Mouse (Mus musculus) lung, embryonic 16.5 days (tissue): ENCODE data around the gene Ces2a. TPM values are rescaled to one million over a fixed set of nuclear protein-coding genes. Genes with fewer than 3 reads are reported as not detected.

ENCODE experiments used
- ATAC-seq: fragments of 200-750 bp; cut with Nextera tagmentation; 2 replicates; pipeline ENCODE4 v1.8.0; 2017; ENCODE audit warnings: low read depth, mild to moderate bottlenecking, moderate library complexity
- H3K27ac ChIP-seq: fragments of 300-500 bp; sonication (generic); 2 replicates; pipeline ENCODE4 v1.5.1; 2014; ENCODE audit warnings: mild to moderate bottlenecking, control low read depth, low read length
- H3K27me3 ChIP-seq: fragments of 300-500 bp; sonication (generic); 2 replicates; pipeline ENCODE4 v1.6.1; 2014; ENCODE audit warnings: low read depth, low read length, mixed read lengths; ENCODE audit not compliant: control insufficient read depth, insufficient read depth
- H3K36me3 ChIP-seq: fragments of 300-500 bp; sonication (generic); 2 replicates; pipeline ENCODE4 v1.6.1; 2014; ENCODE audit warnings: low read length; ENCODE audit not compliant: control insufficient read depth, insufficient read depth
- H3K4me1 ChIP-seq: fragments of 300-500 bp; sonication (generic); replicated peaks from 2 replicates; pipeline ENCODE4 v1.6.1; 2014; ENCODE audit warnings: low read length, mixed read lengths; ENCODE audit not compliant: control insufficient read depth, insufficient read depth
- H3K4me2 ChIP-seq: fragments of 300-500 bp; sonication (generic); 2 replicates; pipeline ENCODE4 v1.6.1; 2014; ENCODE audit warnings: low read depth, low read length, control low read depth
- H3K4me3 ChIP-seq: fragments of 300-500 bp; sonication (generic); 2 replicates; pipeline ENCODE4 v1.5.1; 2014; ENCODE audit warnings: mild to moderate bottlenecking, low read length, control low read depth
- H3K9ac ChIP-seq: fragments of 300-500 bp; sonication (generic); 2 replicates; pipeline ENCODE4 v1.6.1; 2014; ENCODE audit warnings: low read length, control low read depth
- H3K9me3 ChIP-seq: fragments of 300-500 bp; sonication (generic); 2 replicates; pipeline ENCODE4 v1.6.1; 2016; ENCODE audit warnings: low read length; ENCODE audit not compliant: control insufficient read depth
- WGBS: fragments of 180-500 bp; shearing (Covaris S2); extraction: QIAGEN DNeasy Blood & Tissue Kit; methylation state at CpG from one replicate; pipeline ENCODE4 v1.1.7; 2014; 5-methylcytosine and 5-hydroxymethylcytosine counted together
- polyA plus RNA-seq: library from polyadenylated mRNA; unstranded; fragments of >200 nt; fragmentation: Nextera tagmentation; extraction: Ambion mirVana; gene quantifications from 2 replicates; pipeline ENCODE4 v1.2.1, GENCODE M21; 2015

The Ces2a gene
- 0.45 TPM in 1 of 2 replicates, not detected in the other for polyA plus RNA-seq

DNA sequence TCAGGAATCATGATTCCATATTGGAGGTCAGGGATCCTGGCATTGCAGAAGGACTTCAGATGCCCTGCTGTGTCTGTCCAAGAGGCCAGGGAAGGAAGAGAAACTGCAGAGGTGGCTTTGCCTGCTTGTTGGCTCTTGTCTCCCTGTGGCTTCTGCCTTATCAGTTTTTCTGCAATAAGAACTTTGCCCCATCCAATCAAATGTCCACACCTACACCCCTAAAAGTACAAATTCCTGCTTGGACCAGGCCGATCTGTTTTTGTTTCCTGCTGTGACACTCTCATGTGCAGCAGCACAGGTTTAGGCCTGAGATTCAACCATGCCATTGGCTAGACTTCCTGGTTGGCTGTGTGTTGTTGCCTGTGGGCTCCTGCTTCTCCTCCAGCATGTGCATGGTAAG lies at the start of gene Ces2a:
Gene Ces2a, plus strand, starts transcription at position 251 of the 400 bp plus-strand sequence.
- Histone ChIP-seq H3K4me2 (no peak within 1 kb of the TSS), H3K9ac (no peak within 1 kb of the TSS), H3K4me3 (no peak within 1 kb of the TSS), H3K36me3 (no peaks in the 10 kb centered on the region), H3K27ac (no peak within 1 kb of the TSS), H3K9me3 (no peaks in the 10 kb centered on the region), H3K27me3 (no peaks in the 10 kb centered on the region), H3K4me1 (no peaks in the 10 kb centered on the region)
- ATAC-seq, result no peak
- 72% methylated on average over 1 of the region's 1 CpGs for WGBS

DNA sequence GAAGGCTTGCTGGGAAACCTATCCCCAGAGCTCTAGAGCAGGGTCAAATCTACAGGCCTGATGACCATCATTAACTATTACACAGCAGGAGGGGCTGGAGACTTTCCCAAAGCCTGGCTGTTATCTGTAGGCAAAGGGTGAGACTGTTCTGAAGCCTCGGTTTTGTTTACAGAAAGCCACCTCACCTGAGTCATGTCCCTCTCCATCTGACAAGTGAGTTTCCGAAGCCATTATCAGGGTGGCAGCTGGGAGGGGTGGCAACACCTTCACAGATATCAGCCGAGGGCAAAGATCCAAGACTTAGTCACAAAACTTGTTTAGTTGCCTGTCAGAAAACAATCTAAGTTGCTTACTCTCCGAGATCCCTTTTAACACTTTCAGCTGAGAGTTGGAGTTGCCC lies 45.4 kb upstream of the Ces2a start:
- Histone ChIP-seq H3K4me2 (no peak overlapping the region), H3K27ac (no peak overlapping the region), H3K9ac (no peak overlapping the region), H3K9me3 (no peaks in the 10 kb centered on the region), H3K36me3 (no peaks in the 10 kb centered on the region), H3K4me3 (no peak overlapping the region), H3K4me1 (no peaks in the 10 kb centered on the region), H3K27me3 (no peaks in the 10 kb centered on the region)
- 27% methylated on average over 4 of the region's 4 CpGs for WGBS
- no peak for ATAC-seq

DNA sequence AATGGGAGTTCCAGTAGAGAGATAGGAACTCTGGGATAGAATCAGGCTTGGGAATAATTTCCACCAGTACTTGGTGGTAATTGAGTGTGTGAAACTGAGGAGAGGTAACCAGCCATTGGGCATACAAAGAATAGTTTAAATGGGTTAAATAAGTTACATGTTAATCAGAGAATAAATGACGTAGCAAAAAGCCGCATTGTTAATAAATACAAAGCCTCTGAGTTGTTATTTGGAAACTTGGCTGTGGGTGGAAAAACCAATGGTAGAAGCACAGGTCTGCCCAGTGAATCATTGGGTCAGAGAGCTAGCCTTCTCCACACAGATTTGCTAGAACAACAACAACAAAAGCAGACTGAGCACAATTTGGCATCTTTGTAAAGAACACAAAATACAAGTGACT lies 35.2 kb upstream of the Ces2a start:
- H3K4me2 ChIP-seq, result no peak overlapping the region
- H3K36me3 ChIP-seq, result no peaks in the 10 kb centered on the region
- no peak overlapping the region for H3K27ac ChIP-seq
- ATAC-seq, result no peak
- no peak overlapping the region for H3K4me3 ChIP-seq
- H3K4me1 ChIP-seq, result no peaks in the 10 kb centered on the region
- 83% methylated on average over 2 of the region's 2 CpGs for WGBS
- no peak overlapping the region for H3K9ac ChIP-seq
- no peaks in the 10 kb centered on the region for H3K27me3 ChIP-seq
- H3K9me3 ChIP-seq, result no peaks in the 10 kb centered on the region

DNA sequence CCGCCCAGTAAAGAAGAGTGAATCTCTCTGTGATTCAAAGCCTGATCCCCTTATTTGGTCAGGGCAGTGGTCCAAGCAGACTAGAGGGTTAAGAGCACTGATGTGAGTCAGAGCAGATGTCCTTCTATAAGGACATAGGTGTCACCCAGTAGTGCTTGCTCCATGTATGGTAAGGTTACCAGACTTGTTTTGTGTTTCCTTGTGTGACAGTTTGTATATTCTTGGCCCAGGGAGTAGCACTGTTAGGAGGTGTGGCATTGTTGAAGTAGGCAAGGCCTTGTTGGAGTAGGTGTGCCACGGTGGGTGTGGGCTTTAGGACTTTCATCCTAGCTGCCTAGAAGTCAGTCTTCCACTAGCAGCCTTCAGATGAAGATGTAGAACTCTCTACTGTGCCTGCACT lies 31.9 kb upstream of the Ces2a start:
- no peak overlapping the region for H3K27ac ChIP-seq
- H3K9ac ChIP-seq, result no peak overlapping the region
- WGBS, result 61% methylated on average over 2 of the region's 2 CpGs
- H3K9me3 ChIP-seq, result no peaks in the 10 kb centered on the region
- H3K4me1 ChIP-seq, result no peaks in the 10 kb centered on the region
- H3K27me3 ChIP-seq, result no peaks in the 10 kb centered on the region
- ATAC-seq, result no peak
- H3K4me3 ChIP-seq, result no peak overlapping the region
- H3K36me3 ChIP-seq, result no peaks in the 10 kb centered on the region
- H3K4me2 ChIP-seq, result no peak overlapping the region

DNA sequence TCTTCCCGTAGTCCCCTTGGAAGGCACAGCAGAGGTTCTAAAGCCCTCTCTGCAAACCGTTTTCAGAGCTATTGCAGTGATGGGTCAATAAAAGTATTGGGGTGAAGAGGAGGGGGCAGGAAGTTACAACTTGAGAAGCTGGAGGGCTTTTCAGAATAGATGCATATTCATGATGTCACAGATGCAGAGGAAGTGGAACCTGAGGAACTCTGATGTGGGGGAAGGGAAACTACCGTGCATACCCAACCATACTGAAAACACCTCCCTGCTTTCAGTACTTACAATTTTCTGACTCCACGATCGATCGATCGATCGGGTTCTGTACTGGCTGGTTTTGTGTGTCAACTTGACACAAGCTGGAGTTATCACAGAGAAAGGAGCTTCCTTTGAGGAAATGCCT lies 12.6 kb upstream of the Ces2a start:
- Histone ChIP-seq H3K27ac (no peak overlapping the region), H3K4me1 (no peaks in the 10 kb centered on the region), H3K9me3 (no peaks in the 10 kb centered on the region), H3K4me2 (no peak overlapping the region), H3K27me3 (no peaks in the 10 kb centered on the region), H3K4me3 (no peak overlapping the region), H3K9ac (no peak overlapping the region), H3K36me3 (no peaks in the 10 kb centered on the region)
- 78% methylated on average over 8 of the region's 8 CpGs for WGBS
- ATAC-seq, result no peak

DNA sequence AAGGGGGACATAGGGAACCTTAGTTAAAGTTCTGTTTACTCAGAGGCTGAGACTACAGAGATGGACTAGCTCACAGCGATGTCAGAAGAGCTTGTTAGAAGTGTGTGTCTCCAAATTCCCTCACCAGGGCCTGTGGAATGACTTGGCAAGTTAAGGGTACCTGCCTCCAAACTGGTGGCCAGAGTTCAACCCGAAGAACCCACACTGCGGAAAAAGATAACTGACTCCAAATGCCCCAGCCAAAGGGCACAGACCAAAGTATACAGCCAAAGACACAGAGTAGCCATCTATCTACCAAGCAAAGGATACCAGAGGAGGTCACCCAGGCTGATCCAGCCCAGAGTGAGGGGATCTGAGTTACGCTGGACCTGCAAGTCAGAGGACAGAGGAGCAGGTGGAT lies 2.4 kb upstream of the Ces2a start:
- no peak overlapping the region for H3K4me2 ChIP-seq
- H3K4me3 ChIP-seq, result no peak overlapping the region
- no peak for ATAC-seq
- no peaks in the 10 kb centered on the region for H3K9me3 ChIP-seq
- H3K27me3 ChIP-seq, result no peaks in the 10 kb centered on the region
- no peaks in the 10 kb centered on the region for H3K36me3 ChIP-seq
- no peaks in the 10 kb centered on the region for H3K4me1 ChIP-seq
- no peak overlapping the region for H3K9ac ChIP-seq
- WGBS, result 75% methylated on average over 4 of the region's 4 CpGs
- no peak overlapping the region for H3K27ac ChIP-seq

DNA sequence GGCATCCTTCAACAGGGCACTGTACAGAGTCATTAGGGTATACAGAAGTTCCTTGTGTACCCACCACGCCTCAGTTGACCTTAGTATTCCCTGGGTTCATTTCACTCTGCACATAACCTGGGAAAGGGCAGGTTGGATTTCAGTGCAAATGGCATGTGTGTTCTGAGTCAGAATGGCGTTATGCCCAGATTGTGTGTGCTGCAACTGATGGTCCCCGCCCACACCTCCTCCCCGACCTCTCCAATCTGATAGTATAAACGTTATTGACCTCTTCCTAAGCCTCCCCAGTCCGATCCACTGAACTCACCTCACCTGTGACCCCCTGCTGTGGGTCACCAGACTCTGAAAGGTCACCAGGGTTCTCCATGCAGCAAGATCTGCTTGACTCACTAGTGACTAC lies 1.8 kb upstream of the Ces2a start:
- no peak overlapping the region for H3K27ac ChIP-seq
- 50% methylated on average over 6 of the region's 6 CpGs for WGBS
- no peaks in the 10 kb centered on the region for H3K27me3 ChIP-seq
- H3K9ac ChIP-seq, result no peak overlapping the region
- no peak overlapping the region for H3K4me2 ChIP-seq
- no peak for ATAC-seq
- H3K4me1 ChIP-seq, result no peaks in the 10 kb centered on the region
- H3K9me3 ChIP-seq, result no peaks in the 10 kb centered on the region
- H3K4me3 ChIP-seq, result no peak overlapping the region
- no peaks in the 10 kb centered on the region for H3K36me3 ChIP-seq

DNA sequence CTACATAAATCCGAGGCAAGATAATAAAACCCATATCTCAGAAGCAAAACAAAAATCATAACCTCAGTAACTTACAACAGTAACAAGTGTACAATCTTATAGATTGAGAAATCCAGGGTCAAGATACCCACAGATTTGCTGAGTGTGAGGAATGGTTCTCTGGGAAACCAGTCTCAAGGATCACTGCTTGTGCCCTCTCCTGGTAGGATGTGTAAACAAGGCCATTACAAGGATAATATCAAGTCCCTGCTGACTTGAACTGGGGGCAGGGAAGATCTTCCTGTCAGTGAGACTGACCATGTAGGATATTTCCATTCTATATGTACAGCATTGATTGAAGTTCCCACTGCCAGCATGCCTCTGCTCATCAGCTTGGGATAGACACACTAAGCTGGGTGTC lies 8.2 kb downstream of the Ces2a start:
- Histone ChIP-seq H3K9me3 (no peaks in the 10 kb centered on the region), H3K27me3 (no peaks in the 10 kb centered on the region), H3K36me3 (no peaks in the 10 kb centered on the region), H3K9ac (no peak overlapping the region), H3K27ac (no peak overlapping the region), H3K4me1 (no peaks in the 10 kb centered on the region), H3K4me2 (no peak overlapping the region), H3K4me3 (no peak overlapping the region)
- 73% methylated on average over 1 of the region's 1 CpGs for WGBS
- no peak for ATAC-seq

DNA sequence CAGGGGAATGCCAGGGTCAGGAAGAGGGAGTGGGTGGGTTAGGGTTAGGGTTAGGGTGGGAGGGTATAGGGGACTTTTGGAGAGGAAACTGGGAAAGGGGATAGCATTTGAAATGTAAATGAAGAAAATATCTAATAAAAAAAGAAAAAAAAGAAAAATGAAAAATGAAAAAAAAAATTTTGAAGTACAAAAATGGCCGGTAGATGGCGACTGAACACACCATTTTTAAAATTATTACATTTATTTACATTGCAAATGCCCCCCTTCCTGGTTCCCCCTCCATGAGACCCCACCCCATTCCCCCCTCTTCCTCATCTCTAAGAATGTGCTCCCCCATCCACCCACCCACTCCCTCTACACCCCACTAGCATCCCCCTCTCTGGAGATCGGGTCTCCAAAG lies 9.6 kb downstream of the Ces2a start:
- Histone ChIP-seq H3K36me3 (no peaks in the 10 kb centered on the region), H3K27ac (no peak overlapping the region), H3K9me3 (no peaks in the 10 kb centered on the region), H3K4me3 (no peak overlapping the region), H3K4me1 (no peaks in the 10 kb centered on the region), H3K27me3 (no peaks in the 10 kb centered on the region), H3K4me2 (no peak overlapping the region), H3K9ac (no peak overlapping the region)
- 75% methylated on average over 3 of the region's 3 CpGs for WGBS
- no peak for ATAC-seq

DNA sequence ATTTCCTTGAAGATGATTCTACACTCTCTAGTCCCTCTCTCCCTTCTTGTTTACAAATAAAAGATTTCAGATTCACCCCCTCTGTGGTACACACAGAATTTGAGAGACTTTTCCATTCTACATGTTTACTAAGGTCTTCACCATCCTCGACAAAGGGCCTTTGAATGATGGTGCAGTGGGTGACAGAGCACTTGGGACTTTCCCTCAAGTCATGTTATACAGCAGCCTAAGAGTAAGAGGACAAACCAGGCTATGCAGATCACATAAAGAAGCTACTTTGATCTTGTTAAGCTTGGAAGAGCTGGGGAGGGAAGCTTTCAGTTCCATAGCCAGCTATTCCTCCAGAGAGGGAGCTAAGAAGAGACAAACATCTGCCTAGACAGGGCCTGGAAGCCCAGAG lies 19.0 kb downstream of the Ces2a start:
- H3K36me3 ChIP-seq, result no peaks in the 10 kb centered on the region
- no peak for ATAC-seq
- H3K27ac ChIP-seq, result no peak overlapping the region
- H3K4me3 ChIP-seq, result no peak overlapping the region
- H3K4me1 ChIP-seq, result no peaks in the 10 kb centered on the region
- no peak overlapping the region for H3K9ac ChIP-seq
- no peaks in the 10 kb centered on the region for H3K27me3 ChIP-seq
- 51% methylated on average over 1 of the region's 1 CpGs for WGBS
- no peak overlapping the region for H3K4me2 ChIP-seq
- no peaks in the 10 kb centered on the region for H3K9me3 ChIP-seq
